Mouse (Mus musculus): ENCODE results near the gene Mrpl34. TPM values are rescaled to one million over a fixed set of nuclear protein-coding genes. Genes with fewer than 3 reads are reported as not detected.

The Mrpl34 gene
- polyA plus RNA-seq, 1 experiment from 2014 or later = 172 TPM

- Histone ChIP-seq H3K4me2 (ENCODE audit: low read length) (no peak overlapping the region), H3K36me3 (ENCODE audit: control insufficient read depth, insufficient read depth, low read length) (peaks cover 26% of the 10 kb centered on the region), H3K27me3 (replicated peaks; ENCODE audit: control insufficient read depth, insufficient read depth, low read length) (no peaks in the 10 kb centered on the region), H3K4me3 (ENCODE audit: low read length) (no peak overlapping the region), H3K9ac (ENCODE audit: low read depth, low read length) (no peak overlapping the region), H3K9me3 (ENCODE audit: control insufficient read depth, low read length) (no peaks in the 10 kb centered on the region), H3K4me1 (ENCODE audit: control insufficient read depth, insufficient read depth, low read depth, low read length) (peaks cover 26% of the 10 kb centered on the region), H3K27ac (ENCODE audit: low read depth, low read length) (no peak overlapping the region)
- WGBS = 93% methylated on average over 18 of the region's 18 CpGs
- ATAC-seq = no peak
Measured at GRCm38 (mm10) chr8:71474344-71474743, 9.6 kb downstream of the Mrpl34 start.

- Histone ChIP-seq H3K36me3 (ENCODE audit: control insufficient read depth, insufficient read depth, low read length) (peaks cover 30% of the 10 kb centered on the region), H3K4me3 (ENCODE audit: low read length) (no peak overlapping the region), H3K4me2 (ENCODE audit: low read length) (no peak overlapping the region)
Measured at GRCm38 (mm10) chr8:71474785-71475701, 10.3 kb downstream of the Mrpl34 start.

GRCm38 (mm10) chr8:71475702-71476075 lies 10.9 kb downstream of the Mrpl34 start:
- ATAC-seq = peak; percentile 3; the same call in 1 of the 2 replicates
- peak overlapping the region; percentile 85 for H3K27ac ChIP-seq (ENCODE audit: low read depth, low read length)
- H3K36me3 ChIP-seq (ENCODE audit: control insufficient read depth, insufficient read depth, low read length) = peaks cover 36% of the 10 kb centered on the region
- peak overlapping the region; percentile 54 for H3K4me3 ChIP-seq (ENCODE audit: low read length)
- H3K9me3 ChIP-seq (ENCODE audit: control insufficient read depth, low read length) = no peaks in the 10 kb centered on the region
- H3K9ac ChIP-seq (ENCODE audit: low read depth, low read length) = peak overlapping the region; percentile 24; the same call in 1 of the 2 replicates
- no peaks in the 10 kb centered on the region for H3K27me3 ChIP-seq (replicated peaks; ENCODE audit: control insufficient read depth, insufficient read depth, low read length)
- WGBS = 21% methylated on average over 4 of the region's 4 CpGs
- peak overlapping the region; percentile 89 for H3K4me2 ChIP-seq (ENCODE audit: low read length)
- peaks cover 15% of the 10 kb centered on the region for H3K4me1 ChIP-seq (ENCODE audit: control insufficient read depth, insufficient read depth, low read depth, low read length)

More at GRCm38 (mm10) chr8:71474785-71475701, 10.3 kb downstream of the Mrpl34 start:
- no peak for ATAC-seq
- 86% methylated on average over 25 of the region's 25 CpGs for WGBS
- Histone ChIP-seq H3K4me1 (ENCODE audit: control insufficient read depth, insufficient read depth, low read depth, low read length) (peaks cover 22% of the 10 kb centered on the region), H3K27ac (ENCODE audit: low read depth, low read length) (peak overlapping the region; percentile 85), H3K9ac (ENCODE audit: low read depth, low read length) (no peak overlapping the region; the same call in 1 of the 2 replicates), H3K27me3 (replicated peaks; ENCODE audit: control insufficient read depth, insufficient read depth, low read length) (no peaks in the 10 kb centered on the region), H3K9me3 (ENCODE audit: control insufficient read depth, low read length) (no peaks in the 10 kb centered on the region)

- H3K27me3 ChIP-seq (replicated peaks; ENCODE audit: control insufficient read depth, insufficient read depth, low read length) = no peaks in the 10 kb centered on the region
- under 1% methylated on average over 57 of the region's 121 CpGs for WGBS
- H3K9ac ChIP-seq (ENCODE audit: low read depth, low read length) = peak overlapping the region; percentile 74
- peaks cover 15% of the 10 kb centered on the region for H3K4me1 ChIP-seq (ENCODE audit: control insufficient read depth, insufficient read depth, low read depth, low read length)
- peak overlapping the region; percentile 54 for H3K4me3 ChIP-seq (ENCODE audit: low read length)
- peak overlapping the region; percentile 85 for H3K27ac ChIP-seq (ENCODE audit: low read depth, low read length)
- peak; percentile 75 for ATAC-seq
- no peaks in the 10 kb centered on the region for H3K9me3 ChIP-seq (ENCODE audit: control insufficient read depth, low read length)
- peaks cover 42% of the 10 kb centered on the region for H3K36me3 ChIP-seq (ENCODE audit: control insufficient read depth, insufficient read depth, low read length)
- H3K4me2 ChIP-seq (ENCODE audit: low read length) = peak overlapping the region; percentile 89
Measured at GRCm38 (mm10) chr8:71476099-71476940, 11.6 kb downstream of the Mrpl34 start.

- H3K27me3 ChIP-seq (replicated peaks; ENCODE audit: control insufficient read depth, insufficient read depth, low read length) = no peaks in the 10 kb centered on the region
- no peaks in the 10 kb centered on the region for H3K9me3 ChIP-seq (ENCODE audit: control insufficient read depth, low read length)
- peak overlapping the region; percentile 89 for H3K4me2 ChIP-seq (ENCODE audit: low read length)
- WGBS = 38% methylated on average over 14 of the region's 14 CpGs
- no peak for ATAC-seq
- peaks cover 36% of the 10 kb centered on the region for H3K36me3 ChIP-seq (ENCODE audit: control insufficient read depth, insufficient read depth, low read length)
- peak overlapping the region; percentile 85 for H3K27ac ChIP-seq (ENCODE audit: low read depth, low read length)
- peak overlapping the region; percentile 54 for H3K4me3 ChIP-seq (ENCODE audit: low read length)
- peak overlapping the region; percentile 74 for H3K9ac ChIP-seq (ENCODE audit: low read depth, low read length)
- H3K4me1 ChIP-seq (ENCODE audit: control insufficient read depth, insufficient read depth, low read depth, low read length) = peaks cover 15% of the 10 kb centered on the region
Measured at GRCm38 (mm10) chr8:71477196-71477845, 12.6 kb downstream of the Mrpl34 start.

GRCm38 (mm10) chr8:71478943-71479342 lies 14.2 kb downstream of the Mrpl34 start:
- no peak overlapping the region for H3K4me3 ChIP-seq (ENCODE audit: low read length)
- 0 out of 2 replicates have a peak overlapping the region, but pooled peaks have one; percentile 27 for H3K9ac ChIP-seq (ENCODE audit: low read depth, low read length)
- ATAC-seq = no peak
- H3K36me3 ChIP-seq (ENCODE audit: control insufficient read depth, insufficient read depth, low read length) = peaks cover 36% of the 10 kb centered on the region
- peaks cover 15% of the 10 kb centered on the region for H3K4me1 ChIP-seq (ENCODE audit: control insufficient read depth, insufficient read depth, low read depth, low read length)
- no peaks in the 10 kb centered on the region for H3K27me3 ChIP-seq (replicated peaks; ENCODE audit: control insufficient read depth, insufficient read depth, low read length)
- no peak overlapping the region for H3K27ac ChIP-seq (ENCODE audit: low read depth, low read length)
- no peaks in the 10 kb centered on the region for H3K9me3 ChIP-seq (ENCODE audit: control insufficient read depth, low read length)
- H3K4me2 ChIP-seq (ENCODE audit: low read length) = no peak overlapping the region
- WGBS = 87% methylated on average over 11 of the region's 11 CpGs

GRCm38 (mm10) chr8:71483932-71484331 lies 19.2 kb downstream of the Mrpl34 start:
- Histone ChIP-seq H3K27ac (ENCODE audit: low read depth, low read length) (no peak overlapping the region), H3K4me1 (ENCODE audit: control insufficient read depth, insufficient read depth, low read depth, low read length) (peaks cover 19% of the 10 kb centered on the region), H3K27me3 (replicated peaks; ENCODE audit: control insufficient read depth, insufficient read depth, low read length) (no peaks in the 10 kb centered on the region), H3K9me3 (ENCODE audit: control insufficient read depth, low read length) (no peaks in the 10 kb centered on the region), H3K36me3 (ENCODE audit: control insufficient read depth, insufficient read depth, low read length) (peaks cover 24% of the 10 kb centered on the region), H3K4me3 (ENCODE audit: low read length) (no peak overlapping the region), H3K9ac (ENCODE audit: low read depth, low read length) (no peak overlapping the region), H3K4me2 (ENCODE audit: low read length) (no peak overlapping the region)
- 59% methylated on average over 8 of the region's 8 CpGs for WGBS
- ATAC-seq = no peak

GRCm38 (mm10) chr8:71484736-71485135 lies 20.0 kb downstream of the Mrpl34 start:
- H3K27me3 ChIP-seq (replicated peaks; ENCODE audit: control insufficient read depth, insufficient read depth, low read length) = no peaks in the 10 kb centered on the region
- 94% methylated on average over 19 of the region's 19 CpGs for WGBS
- H3K9ac ChIP-seq (ENCODE audit: low read depth, low read length) = peak overlapping the region; percentile 97
- peak overlapping the region; percentile 84 for H3K4me2 ChIP-seq (ENCODE audit: low read length)
- H3K36me3 ChIP-seq (ENCODE audit: control insufficient read depth, insufficient read depth, low read length) = peaks cover 20% of the 10 kb centered on the region
- no peak for ATAC-seq
- no peak overlapping the region for H3K27ac ChIP-seq (ENCODE audit: low read depth, low read length)
- H3K4me3 ChIP-seq (ENCODE audit: low read length) = peak overlapping the region; percentile 88
- H3K4me1 ChIP-seq (ENCODE audit: control insufficient read depth, insufficient read depth, low read depth, low read length) = peaks cover 27% of the 10 kb centered on the region
- H3K9me3 ChIP-seq (ENCODE audit: control insufficient read depth, low read length) = no peaks in the 10 kb centered on the region

Measured in hindbrain, embryonic 16.5 days (tissue).